Mouse (Mus musculus): Measurements from ENCODE around the gene Zfp217.

Zfp217 gene

GRCm38 (mm10) chr2:170133093-170133731, 14.7 kb downstream of the Zfp217 start:
- peak; percentile 69 to 70 for DNase-seq (ENCODE audit: low spot score in 2 of 2)

GRCm38 (mm10) chr2:170132716-170133092, 15.2 kb downstream of the Zfp217 start:
- no peak for DNase-seq (ENCODE audit: low spot score in 2 of 2)

GRCm38 (mm10) chr2:170131981-170132460, 15.9 kb downstream of the Zfp217 start:
- DNase-seq (ENCODE audit: low spot score in 2 of 2), result no peak

GRCm38 (mm10) chr2:170130780-170131645, 16.9 kb downstream of the Zfp217 start:
- DNase-seq (ENCODE audit: low spot score in 2 of 2), result peak; percentile 42 to 58

GRCm38 (mm10) chr2:170129923-170130779, 17.8 kb downstream of the Zfp217 start:
- DNase-seq (ENCODE audit: low spot score in 2 of 2), result no peak

GRCm38 (mm10) chr2:170129248-170129922, 18.5 kb downstream of the Zfp217 start:
- no peak for DNase-seq (ENCODE audit: low spot score in 2 of 2)

- no peak for DNase-seq (ENCODE audit: low spot score in 2 of 2)
Observed at GRCm38 (mm10) chr2:170128461-170129247, 19.2 kb downstream of the Zfp217 start.

- DNase-seq (ENCODE audit: low spot score in 2 of 2), result no peak
Observed at GRCm38 (mm10) chr2:170127523-170127922, 20.4 kb downstream of the Zfp217 start.

GRCm38 (mm10) chr2:170126266-170126665, 21.6 kb downstream of the Zfp217 start:
- DNase-seq (ENCODE audit: low spot score in 2 of 2), result no peak

- DNase-seq (ENCODE audit: low spot score in 2 of 2), result no peak
Observed at GRCm38 (mm10) chr2:170122197-170122596, 25.7 kb downstream of the Zfp217 start.

GRCm38 (mm10) chr2:170120139-170121027, 27.5 kb downstream of the Zfp217 start:
- DNase-seq (ENCODE audit: low spot score in 2 of 2), result no peak

GRCm38 (mm10) chr2:170116704-170117281, 31.1 kb downstream of the Zfp217 start:
- peak; percentile 85 to 89 for DNase-seq (ENCODE audit: low spot score in 2 of 2)

GRCm38 (mm10) chr2:170110306-170110705, 37.6 kb downstream of the Zfp217 start:
- no peak for DNase-seq (ENCODE audit: low spot score in 2 of 2)

GRCm38 (mm10) chr2:170109528-170109927, 38.4 kb downstream of the Zfp217 start:
- DNase-seq (ENCODE audit: low spot score in 2 of 2), result no peak

GRCm38 (mm10) chr2:170107791-170108190, 40.1 kb downstream of the Zfp217 start:
- no peak for DNase-seq (ENCODE audit: low spot score in 2 of 2)

- DNase-seq (ENCODE audit: low spot score in 2 of 2), result no peak
Observed at GRCm38 (mm10) chr2:170106000-170106399, 41.9 kb downstream of the Zfp217 start.

- DNase-seq (ENCODE audit: low spot score in 2 of 2), result no peak
Observed at GRCm38 (mm10) chr2:170104396-170104795, 43.5 kb downstream of the Zfp217 start.

- DNase-seq (ENCODE audit: low spot score in 2 of 2), result peak; percentile 63 to 69
Observed at GRCm38 (mm10) chr2:170103852-170104251, 44.1 kb downstream of the Zfp217 start.

GRCm38 (mm10) chr2:170103341-170103740, 44.6 kb downstream of the Zfp217 start:
- DNase-seq (ENCODE audit: low spot score in 2 of 2), result no peak

Measured in right cerebral cortex, adult 2 months (tissue).